Mouse (Mus musculus): ENCODE results near the gene Cntn2. TPM values are rescaled to one million over a fixed set of nuclear protein-coding genes. Genes with fewer than 3 reads are reported as not detected.

The Cntn2 gene
- polyA plus RNA-seq, 1 experiment from 2014 or later, result 0.02 TPM

GRCm38 (mm10) chr1:132509771-132510170 is 33.3 kb downstream of the Cntn2 start:
- H3K4me2 ChIP-seq (ENCODE audit: low read depth, low read length), result no peak overlapping the region
- no peaks in the 10 kb centered on the region for H3K4me1 ChIP-seq (ENCODE audit: control insufficient read depth, low read depth, low read length)
- H3K9ac ChIP-seq (ENCODE audit: low read depth, low read length), result no peak overlapping the region
- no peaks in the 10 kb centered on the region for H3K27me3 ChIP-seq (ENCODE audit: control insufficient read depth, insufficient read depth, low read depth, low read length)
- H3K27ac ChIP-seq (ENCODE audit: low read length), result no peak overlapping the region
- 63% methylated on average over 5 of the region's 5 CpGs for WGBS (ENCODE audit: insufficient replicate concordance)
- H3K9me3 ChIP-seq (replicated peaks; ENCODE audit: control insufficient read depth, low read length), result no peaks in the 10 kb centered on the region
- no peak overlapping the region for H3K4me3 ChIP-seq (ENCODE audit: low read depth, low read length)
- H3K36me3 ChIP-seq (ENCODE audit: control insufficient read depth, insufficient read depth), result peaks cover 12% of the 10 kb centered on the region
- ATAC-seq (ENCODE audit: low read depth), result no peak

DNA sequence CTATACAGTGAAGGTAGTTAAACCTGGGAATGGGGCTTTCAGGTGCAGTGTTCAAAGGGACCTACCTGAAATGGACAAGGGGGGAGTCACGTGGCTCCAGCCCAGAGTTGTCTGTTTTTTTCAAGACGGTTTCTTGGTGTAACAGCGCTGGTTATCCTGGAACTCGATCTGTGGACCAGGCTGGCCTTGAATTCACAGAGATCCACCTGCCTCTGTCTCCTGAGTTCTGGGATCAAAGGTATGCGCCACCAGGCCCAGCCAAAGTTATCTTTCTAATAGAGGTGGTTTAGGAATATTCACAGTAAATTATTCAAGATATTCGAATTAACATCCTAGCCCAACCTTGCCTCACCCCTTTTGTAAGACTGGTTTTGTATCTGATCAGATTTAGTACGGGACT is 36.4 kb downstream of the Cntn2 start:
- H3K27me3 ChIP-seq (ENCODE audit: control insufficient read depth, insufficient read depth, low read depth, low read length), result no peaks in the 10 kb centered on the region
- no peak overlapping the region for H3K4me2 ChIP-seq (ENCODE audit: low read depth, low read length)
- H3K4me1 ChIP-seq (ENCODE audit: control insufficient read depth, low read depth, low read length), result no peaks in the 10 kb centered on the region
- no peaks in the 10 kb centered on the region for H3K9me3 ChIP-seq (replicated peaks; ENCODE audit: control insufficient read depth, low read length)
- peaks cover 21% of the 10 kb centered on the region for H3K36me3 ChIP-seq (ENCODE audit: control insufficient read depth, insufficient read depth)
- no peak overlapping the region for H3K4me3 ChIP-seq (ENCODE audit: low read depth, low read length)
- 89% methylated on average over 7 of the region's 7 CpGs for WGBS (ENCODE audit: insufficient replicate concordance)
- H3K9ac ChIP-seq (ENCODE audit: low read depth, low read length), result no peak overlapping the region
- H3K27ac ChIP-seq (ENCODE audit: low read length), result no peak overlapping the region
- no peak for ATAC-seq (ENCODE audit: low read depth)

- Histone ChIP-seq H3K4me3 (ENCODE audit: low read depth, low read length) (no peak within 1 kb of the TSS), H3K36me3 (ENCODE audit: control insufficient read depth, insufficient read depth) (peaks cover 25% of the 10 kb centered on the region), H3K27me3 (ENCODE audit: control insufficient read depth, insufficient read depth, low read depth, low read length) (no peaks in the 10 kb centered on the region), H3K4me1 (ENCODE audit: control insufficient read depth, low read depth, low read length) (no peaks in the 10 kb centered on the region), H3K9ac (ENCODE audit: low read depth, low read length) (no peak within 1 kb of the TSS), H3K9me3 (replicated peaks; ENCODE audit: control insufficient read depth, low read length) (no peaks in the 10 kb centered on the region), H3K4me2 (ENCODE audit: low read depth, low read length) (no peak within 1 kb of the TSS), H3K27ac (ENCODE audit: low read length) (no peak within 1 kb of the TSS)
- ATAC-seq (ENCODE audit: low read depth), result no peak
- WGBS (ENCODE audit: insufficient replicate concordance), result 88% methylated on average over 7 of the region's 7 CpGs
These were observed 37.0 kb downstream of the Cntn2 start, which contains the start of gene Tmem81 for GRCm38 (mm10) chr1:132506058-132506457. Gene Tmem81, plus strand, starts transcription at chr1:132506230.

- 87% methylated on average over 5 of the region's 5 CpGs for WGBS (ENCODE audit: insufficient replicate concordance)
- no peaks in the 10 kb centered on the region for H3K9me3 ChIP-seq (replicated peaks; ENCODE audit: control insufficient read depth, low read length)
- H3K27ac ChIP-seq (ENCODE audit: low read length), result no peak overlapping the region
- peaks cover 26% of the 10 kb centered on the region for H3K36me3 ChIP-seq (ENCODE audit: control insufficient read depth, insufficient read depth)
- no peak overlapping the region for H3K4me2 ChIP-seq (ENCODE audit: low read depth, low read length)
- no peaks in the 10 kb centered on the region for H3K27me3 ChIP-seq (ENCODE audit: control insufficient read depth, insufficient read depth, low read depth, low read length)
- no peaks in the 10 kb centered on the region for H3K4me1 ChIP-seq (ENCODE audit: control insufficient read depth, low read depth, low read length)
- H3K9ac ChIP-seq (ENCODE audit: low read depth, low read length), result no peak overlapping the region
- no peak for ATAC-seq (ENCODE audit: low read depth)
- no peak overlapping the region for H3K4me3 ChIP-seq (ENCODE audit: low read depth, low read length)
These were observed 37.9 kb downstream of the Cntn2 start for GRCm38 (mm10) chr1:132505155-132505554.

- Histone ChIP-seq H3K9me3 (replicated peaks; ENCODE audit: control insufficient read depth, low read length) (no peaks in the 10 kb centered on the region), H3K27ac (ENCODE audit: low read length) (no peak overlapping the region), H3K9ac (ENCODE audit: low read depth, low read length) (no peak overlapping the region), H3K4me2 (ENCODE audit: low read depth, low read length) (no peak overlapping the region), H3K4me3 (ENCODE audit: low read depth, low read length) (no peak overlapping the region), H3K27me3 (ENCODE audit: control insufficient read depth, insufficient read depth, low read depth, low read length) (no peaks in the 10 kb centered on the region), H3K4me1 (ENCODE audit: control insufficient read depth, low read depth, low read length) (no peaks in the 10 kb centered on the region), H3K36me3 (ENCODE audit: control insufficient read depth, insufficient read depth) (peaks cover 43% of the 10 kb centered on the region)
- 86% methylated on average over 2 of the region's 2 CpGs for WGBS (ENCODE audit: insufficient replicate concordance)
- ATAC-seq (ENCODE audit: low read depth), result no peak
These were observed 42.5 kb downstream of the Cntn2 start for GRCm38 (mm10) chr1:132500535-132500934.

- H3K4me3 ChIP-seq (ENCODE audit: low read depth, low read length), result no peak overlapping the region
- H3K27me3 ChIP-seq (ENCODE audit: control insufficient read depth, insufficient read depth, low read depth, low read length), result no peaks in the 10 kb centered on the region
- H3K4me2 ChIP-seq (ENCODE audit: low read depth, low read length), result no peak overlapping the region
- WGBS (ENCODE audit: insufficient replicate concordance), result 77% methylated on average over 6 of the region's 6 CpGs
- ATAC-seq (ENCODE audit: low read depth), result no peak
- H3K9ac ChIP-seq (ENCODE audit: low read depth, low read length), result no peak overlapping the region
- no peaks in the 10 kb centered on the region for H3K9me3 ChIP-seq (replicated peaks; ENCODE audit: control insufficient read depth, low read length)
- H3K36me3 ChIP-seq (ENCODE audit: control insufficient read depth, insufficient read depth), result no peaks in the 10 kb centered on the region
- H3K27ac ChIP-seq (ENCODE audit: low read length), result no peak overlapping the region
- H3K4me1 ChIP-seq (ENCODE audit: control insufficient read depth, low read depth, low read length), result peaks cover 15% of the 10 kb centered on the region
These were observed 59.3 kb downstream of the Cntn2 start for GRCm38 (mm10) chr1:132483759-132484158.

- ATAC-seq (ENCODE audit: low read depth), result no peak
- H3K4me2 ChIP-seq (ENCODE audit: low read depth, low read length), result no peak overlapping the region
- WGBS (ENCODE audit: insufficient replicate concordance), result 73% methylated on average over 3 of the region's 3 CpGs
- no peak overlapping the region for H3K4me3 ChIP-seq (ENCODE audit: low read depth, low read length)
- peaks cover 20% of the 10 kb centered on the region for H3K4me1 ChIP-seq (ENCODE audit: control insufficient read depth, low read depth, low read length)
- H3K27me3 ChIP-seq (ENCODE audit: control insufficient read depth, insufficient read depth, low read depth, low read length), result no peaks in the 10 kb centered on the region
- no peaks in the 10 kb centered on the region for H3K9me3 ChIP-seq (replicated peaks; ENCODE audit: control insufficient read depth, low read length)
- no peaks in the 10 kb centered on the region for H3K36me3 ChIP-seq (ENCODE audit: control insufficient read depth, insufficient read depth)
- H3K9ac ChIP-seq (ENCODE audit: low read depth, low read length), result no peak overlapping the region
- H3K27ac ChIP-seq (ENCODE audit: low read length), result no peak overlapping the region
These were observed 59.8 kb downstream of the Cntn2 start for GRCm38 (mm10) chr1:132483234-132483633.

GRCm38 (mm10) chr1:132481619-132482018 is 61.4 kb downstream of the Cntn2 start:
- no peak for ATAC-seq (ENCODE audit: low read depth)
- Histone ChIP-seq H3K27ac (ENCODE audit: low read length) (no peak overlapping the region), H3K4me2 (ENCODE audit: low read depth, low read length) (no peak overlapping the region), H3K4me1 (ENCODE audit: control insufficient read depth, low read depth, low read length) (peaks cover 26% of the 10 kb centered on the region), H3K36me3 (ENCODE audit: control insufficient read depth, insufficient read depth) (no peaks in the 10 kb centered on the region), H3K27me3 (ENCODE audit: control insufficient read depth, insufficient read depth, low read depth, low read length) (no peaks in the 10 kb centered on the region), H3K9ac (ENCODE audit: low read depth, low read length) (no peak overlapping the region), H3K9me3 (replicated peaks; ENCODE audit: control insufficient read depth, low read length) (no peaks in the 10 kb centered on the region), H3K4me3 (ENCODE audit: low read depth, low read length) (no peak overlapping the region)
- WGBS (ENCODE audit: insufficient replicate concordance), result 77% methylated on average over 2 of the region's 2 CpGs

DNA sequence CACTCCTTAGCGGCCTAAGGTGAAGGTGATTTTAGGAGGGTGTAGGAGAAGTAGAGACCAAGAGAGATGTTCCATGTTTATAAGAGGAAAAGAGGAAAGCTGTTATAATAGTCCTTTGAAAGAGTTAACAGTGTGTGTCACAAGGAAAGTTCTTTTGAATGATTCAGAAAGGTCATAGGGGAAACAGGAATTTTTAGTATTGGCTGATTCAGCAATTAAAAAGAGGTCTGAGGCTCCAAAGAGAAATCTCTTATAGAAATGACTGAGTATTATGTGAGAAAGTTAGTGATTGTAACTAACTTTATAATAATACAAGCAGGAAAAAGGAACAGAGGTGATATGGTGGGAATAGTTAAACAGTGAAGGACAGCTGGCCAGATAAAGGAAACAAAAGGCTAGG is 63.6 kb downstream of the Cntn2 start:
- H3K4me3 ChIP-seq (ENCODE audit: low read depth, low read length), result no peak overlapping the region
- no peak overlapping the region for H3K4me2 ChIP-seq (ENCODE audit: low read depth, low read length)
- H3K27ac ChIP-seq (ENCODE audit: low read length), result no peak overlapping the region
- H3K9me3 ChIP-seq (replicated peaks; ENCODE audit: control insufficient read depth, low read length), result no peaks in the 10 kb centered on the region
- H3K9ac ChIP-seq (ENCODE audit: low read depth, low read length), result no peak overlapping the region
- H3K27me3 ChIP-seq (ENCODE audit: control insufficient read depth, insufficient read depth, low read depth, low read length), result no peaks in the 10 kb centered on the region
- no peak for ATAC-seq (ENCODE audit: low read depth)
- WGBS (ENCODE audit: insufficient replicate concordance), result 79% methylated on average over 1 of the region's 1 CpGs
- H3K36me3 ChIP-seq (ENCODE audit: control insufficient read depth, insufficient read depth), result no peaks in the 10 kb centered on the region
- H3K4me1 ChIP-seq (ENCODE audit: control insufficient read depth, low read depth, low read length), result peaks cover 32% of the 10 kb centered on the region
